Mouse (Mus musculus) brain, embryonic 14.5 days (tissue): Measurements from ENCODE around the gene Hsd17b14. TPM values are rescaled to one million over a fixed set of nuclear protein-coding genes. Genes with fewer than 3 reads are reported as not detected.

Source experiments
- DNase-seq: peaks from one replicate; pipeline ENCODE4 v3.0.0-alpha.2; 2011; ENCODE audit warnings: low read depth
- CTCF ChIP-seq: fragments of 200-500 bp; IDR thresholded peaks from 2 replicates; pipeline ENCODE4 v1.5.1; 2012; ENCODE audit warnings: inconsistent platforms, mild to moderate bottlenecking, moderate library complexity, borderline replicate concordance; ENCODE audit not compliant: insufficient read depth, insufficient read length; ENCODE audit errors: extremely low read depth
- POLR2A ChIP-seq: fragments of 200-500 bp; IDR thresholded peaks from 2 replicates; pipeline ENCODE4 v1.6.1; 2012; ENCODE audit warnings: mild to moderate bottlenecking, inconsistent platforms, borderline replicate concordance; ENCODE audit not compliant: poor library complexity, insufficient read depth, insufficient read length, severe bottlenecking; ENCODE audit errors: extremely low read depth
- polyA plus RNA-seq: library from polyadenylated mRNA; depleted of rRNA; stranded (reverse); fragments of >200 nt; gene quantifications from 2 replicates; pipeline ENCODE4 v1.2.3, GENCODE M21; 2012; rRNA removed

Hsd17b14 gene
- polyA plus RNA-seq, 1 experiment = 0.25 TPM

DNA sequence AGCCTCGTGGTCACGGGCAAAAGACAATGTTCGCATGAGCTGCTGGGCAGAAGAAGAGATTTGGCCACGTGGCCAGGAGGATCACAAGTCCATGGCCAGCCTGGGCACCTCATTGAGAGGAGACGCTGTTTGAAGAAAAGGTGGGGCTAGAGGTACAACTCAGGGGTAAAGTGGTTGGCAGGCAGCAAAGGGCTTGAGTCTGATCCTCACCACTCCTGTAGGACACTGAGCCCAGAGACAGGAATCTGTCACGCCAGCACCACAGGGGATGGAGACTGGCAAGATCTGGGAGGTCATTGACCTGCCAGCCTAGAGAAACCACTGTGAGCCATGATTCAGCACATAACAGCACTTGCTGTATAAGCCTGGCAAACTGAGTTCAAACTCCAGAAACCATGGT is 42.8 kb downstream of the Hsd17b14 start:
- no peak for DNase-seq
- no peak for TF ChIP-seq CTCF
- no peak for TF ChIP-seq POLR2A

DNA sequence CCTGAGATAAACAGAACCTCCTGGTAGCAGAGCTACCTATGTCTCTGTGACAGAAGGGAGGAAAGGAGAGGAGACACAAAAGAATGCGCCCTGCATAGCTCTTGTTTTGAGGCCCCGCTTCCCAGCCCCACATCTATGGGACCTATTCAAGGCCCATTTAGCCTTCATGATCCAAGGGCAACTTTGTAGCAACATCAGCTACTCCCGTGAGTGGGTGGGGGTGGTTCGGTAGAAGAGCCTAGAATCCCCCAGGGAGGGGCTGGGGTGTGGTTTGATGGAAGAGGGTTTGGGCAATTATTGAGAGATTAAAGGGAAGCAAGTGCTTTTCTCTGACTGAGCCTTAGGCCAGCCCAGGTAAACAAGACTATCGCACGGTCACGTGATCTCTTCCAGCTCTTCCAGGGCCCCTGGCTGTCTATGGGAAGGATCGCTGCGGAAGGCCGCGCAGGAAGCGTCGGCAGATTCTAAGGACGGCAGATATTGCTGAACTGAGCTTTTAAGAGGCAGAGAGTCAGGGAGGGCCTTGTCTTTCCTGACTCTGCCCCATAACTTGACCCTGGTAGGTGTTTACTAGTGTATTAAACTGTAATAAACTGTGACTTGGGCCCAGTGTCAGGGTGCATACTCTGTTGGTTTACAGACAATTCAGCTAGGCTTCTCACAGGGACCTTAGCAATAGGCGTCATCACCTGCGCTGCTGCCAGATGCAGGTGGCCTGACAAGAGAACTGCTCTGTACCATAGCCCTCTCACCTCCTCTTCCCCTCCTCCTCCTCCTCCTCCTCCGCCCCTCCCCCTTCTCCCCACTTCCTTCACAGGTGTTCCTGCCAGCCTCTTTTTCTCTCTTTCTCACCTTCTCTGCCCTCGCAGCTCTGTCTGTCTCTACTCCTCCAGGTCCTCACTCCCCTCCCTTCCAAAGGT is 44.5 kb downstream of the Hsd17b14 start:
- DNase-seq = no peak

DNA sequence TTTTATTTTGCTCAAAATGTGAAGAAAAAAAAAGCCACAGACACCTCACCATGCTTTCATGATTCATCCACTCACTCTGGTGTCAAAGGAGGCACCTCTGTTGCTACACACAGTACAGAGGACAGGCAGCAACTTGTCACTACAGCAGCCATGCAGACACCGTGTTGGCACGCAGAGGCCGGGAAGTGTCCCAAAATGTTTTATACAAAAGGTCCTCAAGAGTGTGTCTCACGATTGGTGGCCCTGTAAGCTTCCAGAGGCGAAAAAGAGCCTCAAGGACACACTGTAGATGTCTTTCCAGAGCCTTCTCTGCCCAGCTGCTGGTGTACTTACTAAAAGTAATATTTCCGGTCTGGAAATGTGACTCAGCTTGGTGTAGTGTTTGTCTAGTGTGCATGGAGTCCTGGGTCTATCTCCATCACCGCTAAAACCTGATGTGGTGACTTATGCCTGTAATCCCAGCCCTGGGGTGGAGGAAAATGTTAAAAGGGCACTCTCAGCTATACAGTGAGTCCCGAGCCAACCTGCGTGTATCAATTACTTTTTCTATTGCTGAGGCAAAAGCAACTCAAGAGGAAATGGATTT is 51.1 kb downstream of the Hsd17b14 start:
- TF ChIP-seq CTCF = no peak
- TF ChIP-seq POLR2A = no peak

More for the DNA sequence above, 44.5 kb downstream of the Hsd17b14 start:
- TF ChIP-seq CTCF (no peak), POLR2A (no peak)

DNA sequence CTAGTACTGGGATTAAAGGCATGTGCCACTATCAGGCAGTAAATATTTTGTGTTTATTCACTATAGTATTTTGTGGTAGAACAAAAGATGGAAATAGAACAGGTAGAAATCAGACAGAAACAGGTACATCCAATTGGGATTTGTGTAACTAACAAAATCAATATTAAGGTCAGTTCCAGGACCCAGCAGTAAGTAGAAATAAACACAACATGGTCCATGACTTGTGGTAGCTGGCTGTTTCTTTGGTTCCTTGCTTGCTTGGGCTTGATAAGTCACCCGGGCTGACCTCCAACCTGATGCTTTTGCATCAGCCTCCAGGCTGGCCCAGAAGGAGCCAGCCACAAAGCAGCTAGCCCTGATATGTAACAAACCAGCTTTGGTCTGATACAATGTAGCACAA is 54.8 kb downstream of the Hsd17b14 start:
- no peak for DNase-seq
- TF ChIP-seq POLR2A = no peak

More for the DNA sequence above, 51.1 kb downstream of the Hsd17b14 start:
- no peak for DNase-seq

DNA sequence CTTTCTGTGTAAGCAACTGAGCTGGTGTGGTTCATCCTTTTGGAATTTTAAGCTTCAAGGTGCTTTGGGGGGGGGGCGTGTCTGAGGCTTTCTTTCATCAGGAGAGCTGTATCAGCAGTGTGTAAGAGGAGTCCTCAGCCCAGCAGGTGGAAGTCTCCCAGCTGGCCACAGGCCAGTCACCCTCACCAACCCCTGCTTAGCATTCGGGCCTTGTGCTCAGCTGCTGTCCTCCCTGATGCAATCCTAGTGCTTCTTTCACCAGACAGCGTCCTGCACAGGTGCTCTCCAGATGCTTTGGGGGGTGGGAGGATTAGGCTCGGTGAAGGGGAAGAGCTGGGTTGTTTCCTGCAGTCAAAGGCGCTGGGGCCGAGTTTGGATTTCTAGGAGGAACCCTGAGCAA is 61.6 kb downstream of the Hsd17b14 start:
- no peak for TF ChIP-seq CTCF
- no peak for TF ChIP-seq POLR2A
- DNase-seq = no peak

DNA sequence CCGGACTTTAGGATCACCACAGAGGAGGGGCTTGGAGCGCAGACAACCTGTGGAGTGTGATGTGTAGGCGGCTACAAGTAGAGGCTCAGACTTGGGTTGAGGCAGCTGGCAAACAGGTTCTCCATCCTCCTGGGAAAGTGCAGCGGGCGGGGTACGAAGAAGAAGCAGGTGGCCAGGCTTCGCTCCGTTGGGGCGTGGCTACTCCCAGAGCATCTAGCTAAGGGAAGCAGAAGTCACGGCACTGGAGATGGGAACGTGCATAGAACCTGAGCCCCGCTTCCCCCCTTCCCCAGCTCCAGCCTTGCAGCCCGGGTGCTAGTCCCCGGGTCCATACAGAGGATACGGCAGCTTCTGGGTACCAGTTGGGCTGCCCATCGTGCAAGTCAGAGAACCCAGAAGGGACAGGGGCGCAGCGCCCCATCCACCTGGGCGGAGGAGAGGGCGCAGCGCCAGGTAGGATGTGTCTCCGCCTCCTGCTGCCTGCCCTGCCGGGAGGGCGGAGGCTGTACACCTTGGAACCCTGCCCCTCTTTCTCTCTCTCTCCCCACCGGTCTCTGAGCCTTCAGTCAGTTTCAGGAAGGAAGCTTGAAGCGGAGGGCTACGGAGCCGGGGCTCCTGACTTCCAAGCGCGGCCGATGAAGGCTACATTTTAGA is 62.5 kb downstream of the Hsd17b14 start, which contains the start of gene Fut1:
TSS of gene Fut1 (plus strand) at position 248 of the 654 bp plus-strand sequence.
- TF ChIP-seq CTCF (no peak), POLR2A (no peak)
- DNase-seq = no peak

Other genes with a start within 250 kb of the Hsd17b14 start
- gene Trpm4, start 221.1 kb upstream of the Hsd17b14 start, polyA plus RNA-seq = 19.0 and 20.3 TPM in 2 replicates
- gene Hrc, start 219.6 kb upstream of the Hsd17b14 start, polyA plus RNA-seq = 0.48 and 1.3 TPM in 2 replicates
- 56.7 and 60.0 TPM in 2 replicates for gene Ppfia3, start 187.9 kb upstream of the Hsd17b14 start, polyA plus RNA-seq
- gene Lin7b, start 184.3 kb upstream of the Hsd17b14 start, polyA plus RNA-seq = 15.7 and 17.6 TPM in 2 replicates
- gene Snrnp70, start 159.2 kb upstream of the Hsd17b14 start, polyA plus RNA-seq = 643 and 713 TPM in 2 replicates
- 0.03 TPM in 1 of 2 replicates, not detected in the other for gene Kcna7, start 149.2 kb upstream of the Hsd17b14 start, polyA plus RNA-seq
- 0.23 and 0.27 TPM in 2 replicates for gene Ntf5, start 141.2 kb upstream of the Hsd17b14 start, polyA plus RNA-seq
- 1.1 and 1.7 TPM in 2 replicates for gene Lhb, start 134.1 kb upstream of the Hsd17b14 start, polyA plus RNA-seq
- 26.7 and 30.6 TPM in 2 replicates for gene Gys1, start 120.0 kb upstream of the Hsd17b14 start, polyA plus RNA-seq
- gene Ruvbl2, start 116.8 kb upstream of the Hsd17b14 start, polyA plus RNA-seq = 125 and 158 TPM in 2 replicates
- gene Ftl1, start 95.0 kb upstream of the Hsd17b14 start, polyA plus RNA-seq = 2,346 and 2,481 TPM in 2 replicates
- gene Bax, start 88.0 kb upstream of the Hsd17b14 start, polyA plus RNA-seq = 168 and 237 TPM in 2 replicates
- 0.11 and 0.18 TPM in 2 replicates for gene Tulp2, start 73.0 kb upstream of the Hsd17b14 start, polyA plus RNA-seq
- 0.30 TPM in 1 of 2 replicates, not detected in the other for gene Gm45808, start 68.1 kb upstream of the Hsd17b14 start, polyA plus RNA-seq
- 2.0 and 2.8 TPM in 2 replicates for gene Dhdh, start 66.1 kb upstream of the Hsd17b14 start, polyA plus RNA-seq
- gene Nucb1, start 44.5 kb upstream of the Hsd17b14 start, polyA plus RNA-seq = 92.0 and 111 TPM in 2 replicates
- gene Ppp1r15a, start 28.6 kb upstream of the Hsd17b14 start, polyA plus RNA-seq = 13.5 and 14.5 TPM in 2 replicates
- gene Plekha4, start 28.6 kb upstream of the Hsd17b14 start, polyA plus RNA-seq = 1.7 and 3.6 TPM in 2 replicates
- gene Bcat2, start 15.3 kb downstream of the Hsd17b14 start, polyA plus RNA-seq = 29.5 and 40.2 TPM in 2 replicates
- 0.13 TPM in 1 of 2 replicates, not detected in the other for gene Fgf21, start 60.6 kb downstream of the Hsd17b14 start, polyA plus RNA-seq
- gene Fut1, start 62.4 kb downstream of the Hsd17b14 start, polyA plus RNA-seq = 0.06 and 0.14 TPM in 2 replicates
- 0.13 and 0.16 TPM in 2 replicates for gene Izumo1, start 66.9 kb downstream of the Hsd17b14 start, polyA plus RNA-seq
- gene Rasip1, start 72.6 kb downstream of the Hsd17b14 start, polyA plus RNA-seq = 11.6 and 17.6 TPM in 2 replicates
- gene Mamstr, start 85.1 kb downstream of the Hsd17b14 start, polyA plus RNA-seq = 3.2 and 4.0 TPM in 2 replicates
- 0.10 and 0.16 TPM in 2 replicates for gene Fut2, start 111.5 kb downstream of the Hsd17b14 start, polyA plus RNA-seq
- 0.64 and 2.1 TPM in 2 replicates for gene Ntn5, start 129.1 kb downstream of the Hsd17b14 start, polyA plus RNA-seq
- 0.66 and 1.1 TPM in 2 replicates for gene Sec1, start 139.5 kb downstream of the Hsd17b14 start, polyA plus RNA-seq
- gene Car11, start 144.9 kb downstream of the Hsd17b14 start, polyA plus RNA-seq = 81.4 and 108 TPM in 2 replicates
- 7.6 and 8.4 TPM in 2 replicates for gene Dbp, start 150.2 kb downstream of the Hsd17b14 start, polyA plus RNA-seq
- 640 and 749 TPM in 2 replicates for gene Rpl18, start 160.6 kb downstream of the Hsd17b14 start, polyA plus RNA-seq
- gene Sphk2, start 163.1 kb downstream of the Hsd17b14 start, polyA plus RNA-seq = 33.0 and 39.8 TPM in 2 replicates
- 0.68 and 0.83 TPM in 2 replicates for gene Fam83e, start 166.3 kb downstream of the Hsd17b14 start, polyA plus RNA-seq
- not detected in 2 replicates for gene Spaca4, start 170.9 kb downstream of the Hsd17b14 start, polyA plus RNA-seq
- 328 and 336 TPM in 2 replicates for gene Lmtk3, start 228.8 kb downstream of the Hsd17b14 start, polyA plus RNA-seq
- 2.0 and 2.3 TPM in 2 replicates for gene Sult2b1, start 229.8 kb downstream of the Hsd17b14 start, polyA plus RNA-seq